Mouse (Mus musculus) c-Kit-negative CD71-positive TER-119-positive erythroid progenitor cells, embryonic 14.5 days (primary cell): ENCODE measurements around the gene Tgif2lx1.
"Not testable (repeated sequence)": the region's sequence is repeated elsewhere in the genome, so short reads cannot be mapped to it uniquely, and the experiment has no call there.

Source experiments
- DNase-seq: peaks from one replicate; pipeline ENCODE4 v3.0.0-alpha.2; 2013; ENCODE audit warnings: low read depth, low spot score

The Tgif2lx1 gene

DNA sequence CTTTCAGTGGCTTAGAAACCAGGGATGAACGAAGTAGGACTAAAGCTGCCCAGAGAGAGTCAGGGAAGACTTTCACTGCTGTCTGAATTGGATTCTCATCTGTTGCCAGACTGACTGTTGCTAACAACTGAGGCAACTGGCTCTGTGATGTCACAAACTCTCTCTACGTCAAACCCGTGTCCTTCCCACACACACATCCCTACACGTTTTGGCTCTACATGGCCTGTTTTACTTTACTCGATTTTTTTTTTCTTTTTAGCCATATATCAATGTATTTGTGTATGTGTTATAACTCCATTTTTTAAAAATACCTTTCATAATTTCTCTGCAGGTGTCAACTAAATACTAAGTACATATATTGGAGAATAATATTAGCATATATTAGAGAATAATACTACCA lies at the start of gene Tgif2lx1:
Tgif2lx1 (minus strand) TSS at position 101 of the 400 bp plus-strand sequence.
- not testable (repeated sequence) for DNase-seq
